12 mouse cellular contexts compared by ENCODE assay signal in the genomic region with DNA sequence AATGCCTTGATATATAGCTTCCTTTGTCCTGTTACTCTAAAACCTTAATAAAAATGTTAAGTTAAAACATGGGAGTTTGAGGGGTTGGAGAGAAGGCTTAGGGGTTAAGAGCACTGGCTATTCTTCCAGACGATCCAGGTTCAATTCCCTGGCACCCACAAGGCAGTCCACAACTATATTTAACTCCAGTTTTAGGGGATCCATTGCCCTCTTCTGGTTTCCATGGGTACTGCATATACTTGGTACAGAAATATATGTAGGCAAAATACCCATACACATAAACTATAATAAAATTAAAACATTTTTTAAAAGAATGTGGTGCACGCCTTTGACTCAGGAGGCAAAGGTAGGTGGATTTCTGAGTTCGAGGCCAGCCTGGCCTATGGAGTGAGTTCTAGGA. TPM values are rescaled to one million over a fixed set of nuclear protein-coding genes. Genes with fewer than 3 reads are reported as not detected.
A peak's percentile ranks its signal among the peaks of the same experiment; 100 is the strongest.
DNase-seq lines count a peak whose midpoint lies in the region; ATAC-seq and TF ChIP-seq lines count a peak whose summit lies in the region.
"Had no signal": no experiment of that assay in that cellular context is flagged by ENCODE, and none has a peak within 500 bp of the region (broad histone marks: within the 10 kb centered on the region; RNA-seq: fewer than 3 reads in every experiment).

No protein-coding gene starts in this region.

- no peaks in the 10 kb centered on the region for H3K36me3 ChIP-seq in intestine, postnatal 0 days (ENCODE audit: control insufficient read depth, insufficient read depth)
- no peaks in the 10 kb centered on the region for H3K36me3 ChIP-seq in intestine, embryonic 15.5 days
- H3K36me3 ChIP-seq: embryonic facial prominence, embryonic 15.5 days; limb, embryonic 15.5 days had no signal

- H3K4me3 ChIP-seq in intestine, postnatal 0 days (ENCODE audit: low read depth, low read length) = no peak overlapping the region
- H3K4me3 ChIP-seq in intestine, embryonic 15.5 days (replicated peaks) = no peak overlapping the region
- H3K4me3 ChIP-seq: embryonic facial prominence, embryonic 15.5 days; limb, embryonic 15.5 days had no signal

- no peak overlapping the region for H3K27ac ChIP-seq in intestine, postnatal 0 days (ENCODE audit: low read depth, low read length)
- no peak overlapping the region for H3K27ac ChIP-seq in intestine, embryonic 15.5 days
- H3K27ac ChIP-seq: embryonic facial prominence, embryonic 15.5 days; limb, embryonic 15.5 days had no signal

- ATAC-seq in intestine, postnatal 0 days = no peak
- ATAC-seq in intestine, embryonic 15.5 days = no peak
- ATAC-seq: activated CD4-positive, CD25-positive, alpha-beta regulatory T cell, adult 4 months had no signal

- DNase-seq in thymus, postnatal 0 days (ENCODE audit: low spot score) = peak; percentile 25
- no peak for DNase-seq in thymus, postnatal 36 days
- peak; percentile 32 for DNase-seq in c-Kit-positive CD71-negative TER-119-negative erythroid progenitor cells, embryonic 14.5 days (ENCODE audit: low read depth)
- DNase-seq in layer of hippocampus, adult 11-12 months (ENCODE audit: low spot score) = no peak
- no peak for DNase-seq in right cerebral cortex, postnatal 25 days
- DNase-seq: cerebellum, adult 11-12 months; kidney, postnatal 4 days had no signal

- H3K27me3 ChIP-seq in intestine, postnatal 0 days (replicated peaks; ENCODE audit: control insufficient read depth, insufficient read depth, low read length) = no peaks in the 10 kb centered on the region
- H3K27me3 ChIP-seq in intestine, embryonic 15.5 days (replicated peaks) = no peaks in the 10 kb centered on the region
- H3K27me3 ChIP-seq: embryonic facial prominence, embryonic 15.5 days; limb, embryonic 15.5 days had no signal

- H3K4me2 ChIP-seq in intestine, postnatal 0 days (replicated peaks; ENCODE audit: low read depth) = no peak overlapping the region
- no peak overlapping the region for H3K4me2 ChIP-seq in intestine, embryonic 15.5 days (replicated peaks)
- H3K4me2 ChIP-seq: embryonic facial prominence, embryonic 15.5 days; limb, embryonic 15.5 days had no signal

- 81% methylated on average over 3 of the region's 3 CpGs for WGBS in intestine, postnatal 0 days
- WGBS in intestine, embryonic 15.5 days = 81% methylated on average over 3 of the region's 3 CpGs

- peak; percentile 55 for TF ChIP-seq CTCF in intestine, postnatal 0 days (IDR thresholded peaks at IDR 0.05; ENCODE audit: low read depth)

- no peaks in the 10 kb centered on the region for H3K9me3 ChIP-seq in intestine, postnatal 0 days (ENCODE audit: control insufficient read depth)
- no peaks in the 10 kb centered on the region for H3K9me3 ChIP-seq in intestine, embryonic 15.5 days
- H3K9me3 ChIP-seq: embryonic facial prominence, embryonic 15.5 days; limb, embryonic 15.5 days had no signal

- no peak overlapping the region for H3K9ac ChIP-seq in intestine, postnatal 0 days (ENCODE audit: low read depth, low read length)
- H3K9ac ChIP-seq in intestine, embryonic 15.5 days = no peak overlapping the region
- H3K9ac ChIP-seq: embryonic facial prominence, embryonic 15.5 days; limb, embryonic 15.5 days had no signal

- H3K4me1 ChIP-seq in intestine, postnatal 0 days (replicated peaks; ENCODE audit: control insufficient read depth, insufficient read depth, low read length) = no peaks in the 10 kb centered on the region
- no peaks in the 10 kb centered on the region for H3K4me1 ChIP-seq in intestine, embryonic 15.5 days (replicated peaks)
- H3K4me1 ChIP-seq: embryonic facial prominence, embryonic 15.5 days; limb, embryonic 15.5 days had no signal

RNA-seq across cellular contexts. Expression of gene Trip12, which starts 44.9 kb away (rescaled TPM):
- 40.7 and 46.4 TPM in 2 replicates for polyA plus RNA-seq in intestine, postnatal 0 days (2015; fragmentation: Nextera tagmentation; extraction: Ambion mirVana)
- polyA plus RNA-seq in intestine, embryonic 15.5 days (2015; fragmentation: Nextera tagmentation; extraction: Ambion mirVana) = 48.9 and 54.2 TPM in 2 replicates
- 54.7 and 64.9 TPM in 2 replicates for polyA plus RNA-seq in thymus, postnatal 0 days (2015; fragmentation: Nextera tagmentation; extraction: Ambion mirVana)

RNA-seq across cellular contexts. Expression of gene Fbxo36, which starts 45.5 kb away (rescaled TPM):
- 14.4 and 18.5 TPM in 2 replicates for polyA plus RNA-seq in intestine, postnatal 0 days (2015; fragmentation: Nextera tagmentation; extraction: Ambion mirVana)
- polyA plus RNA-seq in intestine, embryonic 15.5 days (2015; fragmentation: Nextera tagmentation; extraction: Ambion mirVana) = 12.3 and 14.9 TPM in 2 replicates
- polyA plus RNA-seq in thymus, postnatal 0 days (2015; fragmentation: Nextera tagmentation; extraction: Ambion mirVana) = 9.8 and 10.4 TPM in 2 replicates

RNA-seq across cellular contexts. Expression of gene Slc16a14, which starts 49.8 kb away (rescaled TPM):
- 0.04 TPM in 1 of 2 replicates, not detected in the other for polyA plus RNA-seq in intestine, postnatal 0 days (2015; fragmentation: Nextera tagmentation; extraction: Ambion mirVana)
- polyA plus RNA-seq in intestine, embryonic 15.5 days (2015; fragmentation: Nextera tagmentation; extraction: Ambion mirVana) = 0.19 and 0.23 TPM in 2 replicates
- polyA plus RNA-seq in thymus, postnatal 0 days (2015; fragmentation: Nextera tagmentation; extraction: Ambion mirVana) = 0.04 and 0.12 TPM in 2 replicates
- polyA plus RNA-seq: activated CD4-positive, CD25-positive, alpha-beta regulatory T cell, adult 4 months had no signal

Comparison
In these comparisons a context has a peak if more than half of its experiments do, and no peak if none do; other contexts are left out.
1. DNase-seq: peak in thymus, postnatal 0 days (single experiment) and c-Kit-positive CD71-negative TER-119-negative erythroid progenitor cells, embryonic 14.5 days (single experiment); none in thymus, postnatal 36 days (0 of 2), layer of hippocampus, adult 11-12 months (single experiment) and right cerebral cortex, postnatal 25 days (single experiment).